Mouse (Mus musculus): ENCODE measurements around the gene Olfr1392.

DNA sequence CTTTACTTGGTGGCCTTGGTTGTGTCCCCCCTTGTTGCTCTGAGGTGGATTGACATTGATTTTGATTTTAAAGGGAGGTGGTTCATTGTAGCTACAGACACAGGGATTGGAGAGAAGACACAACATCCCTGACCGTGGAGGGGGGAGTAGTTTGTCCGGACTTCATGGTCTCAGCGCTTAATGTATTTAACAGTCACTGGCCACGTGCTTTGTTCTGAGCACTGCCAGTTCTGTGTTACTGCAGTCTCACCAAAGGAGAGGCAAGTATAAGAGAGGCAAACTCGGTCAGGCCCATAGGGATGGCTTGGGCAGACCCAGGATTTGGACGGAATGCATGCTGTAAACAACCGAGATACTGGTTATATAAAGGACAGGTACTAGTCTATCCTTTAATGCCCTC lies 21.0 kb upstream of the Olfr1392 start:
- TF ChIP-seq CTCF (IDR thresholded peaks at IDR 0.05; ENCODE audit: borderline replicate concordance, insufficient read depth, low read length) (no peak), POLR2A (IDR thresholded peaks at IDR 0.05; ENCODE audit: low read depth, low read length) (no peak)

Measured in embryonic fibroblast, embryonic 13.5 days (primary cell).